Mouse (Mus musculus) lung, adult 2 months (tissue): ENCODE data around the gene Scaf11.

ENCODE experiments used
- CTCF ChIP-seq: fragments of 200-500 bp; IDR thresholded peaks from 2 replicates; pipeline ENCODE4 v1.5.1; 2011; ENCODE audit warnings: mild to moderate bottlenecking, low read length, control low read depth; ENCODE audit not compliant: insufficient read depth
- POLR2A ChIP-seq: fragments of 200-500 bp; IDR thresholded peaks from 2 replicates; pipeline ENCODE4 v1.6.1; 2011; ENCODE audit warnings: low read depth, mild to moderate bottlenecking, control low read depth, low read length, borderline replicate concordance; ENCODE audit errors: extremely low read depth

DNA sequence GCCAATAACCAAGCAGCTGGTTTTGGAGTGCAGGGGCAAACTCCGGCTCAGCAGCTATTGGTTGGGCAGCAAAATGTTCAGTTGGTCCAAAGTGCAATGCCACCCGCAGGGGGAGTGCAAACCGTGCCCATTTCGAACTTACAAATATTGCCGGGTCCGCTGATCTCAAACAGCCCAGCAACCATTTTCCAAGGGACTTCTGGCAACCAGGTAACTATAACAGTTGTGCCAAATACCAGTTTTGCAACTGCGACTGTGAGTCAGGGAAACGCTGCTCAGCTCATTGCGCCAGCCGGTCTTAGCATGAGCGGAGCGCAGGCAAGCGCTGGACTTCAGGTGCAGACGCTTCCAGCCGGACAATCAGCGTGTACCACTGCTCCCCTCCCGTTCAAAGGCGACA lies 89.3 kb downstream of the Scaf11 start:
- TF ChIP-seq CTCF (no peak), POLR2A (no peak)
